In the genomic region with DNA sequence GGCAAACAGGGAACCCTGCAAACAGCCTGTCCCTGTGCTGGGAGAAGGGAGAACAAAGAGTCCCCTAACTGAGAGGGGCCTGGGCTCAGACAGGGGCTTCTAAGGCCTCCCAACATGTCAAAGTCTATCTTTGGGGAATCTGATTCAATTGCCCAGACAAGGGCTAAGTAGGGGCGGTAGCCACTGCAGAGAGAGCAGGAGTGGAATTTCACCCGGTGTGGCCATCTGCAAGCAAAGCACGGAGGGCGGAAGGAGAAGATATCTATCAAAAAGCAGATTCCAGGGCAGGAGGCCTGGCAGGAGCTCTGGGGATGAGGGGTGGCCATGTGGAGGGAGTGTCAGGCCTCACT, we compare ENCODE assay signal across 10 mouse cellular contexts. TPM values are rescaled to one million over a fixed set of nuclear protein-coding genes. Genes with fewer than 3 reads are reported as not detected.
A peak's percentile ranks its signal among the peaks of the same experiment; 100 is the strongest.
DNase-seq lines count a peak whose midpoint lies in the region; ATAC-seq lines count a peak whose summit lies in the region.
"Had no signal": no experiment of that assay in that cellular context is flagged by ENCODE, and none has a peak within 500 bp of the region (broad histone marks: within the 10 kb centered on the region; RNA-seq: fewer than 3 reads in every experiment).

No protein-coding gene starts in this region.

- H3K9ac ChIP-seq in forebrain, embryonic 16.5 days (replicated peaks; ENCODE audit: low read depth, low read length), result no peak overlapping the region
- 0 out of 2 replicates have a peak overlapping the region, but pooled peaks have one; percentile 11 for H3K9ac ChIP-seq in intestine, embryonic 15.5 days
- 0 out of 2 replicates have a peak overlapping the region, but pooled peaks have one; percentile 24 for H3K9ac ChIP-seq in midbrain, embryonic 12.5 days (replicated peaks)
- H3K9ac ChIP-seq: liver, embryonic 14.5 days had no signal

- DNase-seq in forebrain, embryonic 10.5 days (ENCODE audit: extremely low spot score, low spot score), result no peak
- DNase-seq in embryo, embryonic 9.5 days (ENCODE audit: extremely low spot score), result peak; percentile 47
- DNase-seq in left cerebral cortex, postnatal 36 days (ENCODE audit: low spot score in 2 of 2), result no peak
- no peak for DNase-seq in spleen, postnatal 36 days (ENCODE audit: low spot score in 2 of 2)
- DNase-seq in testis, postnatal 10 days (ENCODE audit: low spot score), result no peak

- no peaks in the 10 kb centered on the region for H3K27me3 ChIP-seq in forebrain, embryonic 10.5 days (ENCODE audit: poor library complexity, severe bottlenecking)
- no peaks in the 10 kb centered on the region for H3K27me3 ChIP-seq in forebrain, embryonic 16.5 days (replicated peaks; ENCODE audit: control insufficient read depth, insufficient read depth, low read length)
- H3K27me3 ChIP-seq in intestine, embryonic 15.5 days (replicated peaks), result no peaks in the 10 kb centered on the region
- no peaks in the 10 kb centered on the region for H3K27me3 ChIP-seq in midbrain, embryonic 12.5 days

- intact Hi-C loops in left cerebral cortex, postnatal 36 days (cut with DNase I), result no loop called here

- peaks cover 11% of the 10 kb centered on the region for H3K4me1 ChIP-seq in forebrain, embryonic 10.5 days
- H3K4me1 ChIP-seq in forebrain, embryonic 16.5 days (replicated peaks; ENCODE audit: control insufficient read depth, insufficient read depth, low read length), result no peaks in the 10 kb centered on the region
- H3K4me1 ChIP-seq in intestine, embryonic 15.5 days (replicated peaks), result peaks cover 7% of the 10 kb centered on the region
- H3K4me1 ChIP-seq in midbrain, embryonic 12.5 days, result peaks cover 8% of the 10 kb centered on the region

- WGBS in forebrain, embryonic 10.5 days, result 55% methylated on average over 4 of the region's 4 CpGs
- WGBS in forebrain, embryonic 16.5 days, result 66% methylated on average over 4 of the region's 4 CpGs
- 29% methylated on average over 4 of the region's 4 CpGs for WGBS in intestine, embryonic 15.5 days
- 58% methylated on average over 4 of the region's 4 CpGs for WGBS in midbrain, embryonic 12.5 days

- H3K9me3 ChIP-seq in forebrain, embryonic 10.5 days, result peaks cover 7% of the 10 kb centered on the region; the same call in 1 of the 2 replicates
- no peaks in the 10 kb centered on the region for H3K9me3 ChIP-seq in forebrain, embryonic 16.5 days (ENCODE audit: control insufficient read depth, low read length)
- no peaks in the 10 kb centered on the region for H3K9me3 ChIP-seq in intestine, embryonic 15.5 days
- H3K9me3 ChIP-seq in midbrain, embryonic 12.5 days, result 0 out of 2 replicates have a peak, but pooled peaks cover 4% of the 10 kb centered on the region

- no peak overlapping the region for H3K4me3 ChIP-seq in forebrain, embryonic 10.5 days
- no peak overlapping the region for H3K4me3 ChIP-seq in forebrain, embryonic 16.5 days (replicated peaks; ENCODE audit: low read length)
- no peak overlapping the region for H3K4me3 ChIP-seq in intestine, embryonic 15.5 days (replicated peaks)
- no peak overlapping the region for H3K4me3 ChIP-seq in midbrain, embryonic 12.5 days

- no peaks in the 10 kb centered on the region for H3K36me3 ChIP-seq in forebrain, embryonic 10.5 days (replicated peaks)
- no peaks in the 10 kb centered on the region for H3K36me3 ChIP-seq in forebrain, embryonic 16.5 days (ENCODE audit: control insufficient read depth, insufficient read depth)
- no peaks in the 10 kb centered on the region for H3K36me3 ChIP-seq in intestine, embryonic 15.5 days
- H3K36me3 ChIP-seq in midbrain, embryonic 12.5 days, result no peaks in the 10 kb centered on the region

- H3K4me2 ChIP-seq in forebrain, embryonic 16.5 days (ENCODE audit: low read length), result no peak overlapping the region
- no peak overlapping the region for H3K4me2 ChIP-seq in intestine, embryonic 15.5 days (replicated peaks)
- no peak overlapping the region for H3K4me2 ChIP-seq in midbrain, embryonic 12.5 days (replicated peaks)

- no peak for ATAC-seq in forebrain, embryonic 16.5 days
- 0 out of 2 replicates have a peak, but pooled peaks have one; percentile 13 for ATAC-seq in intestine, embryonic 15.5 days
- peak; percentile 44; the same call in 1 of the 2 replicates for ATAC-seq in midbrain, embryonic 12.5 days (ENCODE audit: low FRiP score, low read depth)

- H3K27ac ChIP-seq in forebrain, embryonic 10.5 days, result peak overlapping the region; percentile 86
- no peak overlapping the region for H3K27ac ChIP-seq in forebrain, embryonic 16.5 days (ENCODE audit: low read length)
- H3K27ac ChIP-seq in intestine, embryonic 15.5 days, result peak overlapping the region; percentile 77
- peak overlapping the region; percentile 77 for H3K27ac ChIP-seq in midbrain, embryonic 12.5 days (replicated peaks)
- H3K27ac ChIP-seq: liver, embryonic 14.5 days had no signal

RNA-seq across cellular contexts. Expression of a gene that starts 38.7 kb away (rescaled TPM):
- polyA plus RNA-seq in forebrain, embryonic 10.5 days (2016; fragmentation: Nextera tagmentation; extraction: Ambion mirVana), result not detected in 2 replicates
- not detected in 2 replicates for polyA plus RNA-seq in forebrain, embryonic 16.5 days (2015; fragmentation: Nextera tagmentation; extraction: Ambion mirVana)
- not detected in 2 replicates for polyA plus RNA-seq in intestine, embryonic 15.5 days (2015; fragmentation: Nextera tagmentation; extraction: Ambion mirVana)
- not detected in 2 replicates for polyA plus RNA-seq in midbrain, embryonic 12.5 days (2016; fragmentation: Nextera tagmentation; extraction: Ambion mirVana)
- not detected for total RNA-seq in left cerebral cortex, postnatal 36 days (2021)
- polyA plus RNA-seq: C2C12; liver, embryonic 14.5 days had no signal

RNA-seq across cellular contexts. Expression of a gene that starts 38.8 kb away (rescaled TPM):
- 0.17 and 0.27 TPM in 2 replicates for polyA plus RNA-seq in forebrain, embryonic 10.5 days (2016; fragmentation: Nextera tagmentation; extraction: Ambion mirVana)
- not detected in 2 replicates for polyA plus RNA-seq in forebrain, embryonic 16.5 days (2015; fragmentation: Nextera tagmentation; extraction: Ambion mirVana)
- 0.27 and 0.36 TPM in 2 replicates for polyA plus RNA-seq in intestine, embryonic 15.5 days (2015; fragmentation: Nextera tagmentation; extraction: Ambion mirVana)
- not detected in 2 replicates for polyA plus RNA-seq in midbrain, embryonic 12.5 days (2016; fragmentation: Nextera tagmentation; extraction: Ambion mirVana)
- total RNA-seq in left cerebral cortex, postnatal 36 days (2021), result not detected
- polyA plus RNA-seq: liver, embryonic 14.5 days had no signal
